Mouse (Mus musculus) erythroblast, embryonic 14.5 days (primary cell): ENCODE measurements around the gene Kctd17.

Experiments
- GATA1 ChIP-seq: IDR thresholded peaks from 2 replicates; pipeline ENCODE4 v1.6.1; 2012; ENCODE audit warnings: low read length, inconsistent platforms, mixed read lengths
- TAL1 ChIP-seq: IDR thresholded peaks from 3 replicates; pipeline ENCODE4 v1.6.1; 2012; ENCODE audit warnings: low read length, inconsistent platforms, mixed read lengths

GRCm38 (mm10) chr15:78476878-78477277, 48.5 kb downstream of the Kctd17 start:
- TF ChIP-seq TAL1 (no peak), GATA1 (no peak)
